Mouse (Mus musculus) intestine, embryonic 14.5 days (tissue): Measurements from ENCODE around the gene Rnft2. TPM values are rescaled to one million over a fixed set of nuclear protein-coding genes. Genes with fewer than 3 reads are reported as not detected.

ENCODE experiments used
- ATAC-seq: fragments of 200-750 bp; cut with Nextera tagmentation; replicated peaks from 2 replicates; pipeline ENCODE4 v1.8.0; 2017; ENCODE audit warnings: low read depth, moderate number of reproducible peaks, moderate TSS enrichment, moderate library complexity; ENCODE audit not compliant: low FRiP score, low TSS enrichment
- DNase-seq: peaks from one replicate; pipeline ENCODE4 v3.0.0-alpha.2; 2018; ENCODE audit warnings: low spot score
- H3K27ac ChIP-seq: fragments of 300-500 bp; sonication (generic); 2 replicates; pipeline ENCODE4 v1.5.1; 2014; ENCODE audit warnings: low read depth, mild to moderate bottlenecking, control low read depth
- H3K27me3 ChIP-seq: fragments of 300-500 bp; sonication (generic); replicated peaks from 2 replicates; pipeline ENCODE4 v1.6.1; 2014; ENCODE audit warnings: low read length, control low read depth; ENCODE audit not compliant: control insufficient read depth, insufficient read depth
- H3K36me3 ChIP-seq: fragments of 300-500 bp; sonication (generic); 2 replicates; pipeline ENCODE4 v1.6.1; 2014; ENCODE audit warnings: low read length, control low read depth; ENCODE audit not compliant: control insufficient read depth, insufficient read depth
- H3K4me1 ChIP-seq: fragments of 300-500 bp; sonication (generic); replicated peaks from 2 replicates; pipeline ENCODE4 v1.6.1; 2014; ENCODE audit warnings: low read length, control low read depth, mixed read lengths; ENCODE audit not compliant: control insufficient read depth, insufficient read depth
- H3K4me2 ChIP-seq: fragments of 300-500 bp; sonication (generic); 2 replicates; pipeline ENCODE4 v1.6.1; 2014; ENCODE audit warnings: low read length
- H3K4me3 ChIP-seq: fragments of 300-500 bp; sonication (generic); 2 replicates; pipeline ENCODE4 v1.5.1; 2014; ENCODE audit warnings: low read depth, low read length, control low read depth, mixed read lengths
- H3K9ac ChIP-seq: fragments of 300-500 bp; sonication (generic); 2 replicates; pipeline ENCODE4 v1.6.1; 2014; ENCODE audit warnings: mild to moderate bottlenecking, low read length
- H3K9me3 ChIP-seq: fragments of 300-500 bp; sonication (generic); 2 replicates; pipeline ENCODE4 v1.6.1; 2016; ENCODE audit warnings: low read length, control low read depth; ENCODE audit not compliant: control insufficient read depth
- WGBS: fragments of 180-500 bp; shearing (Covaris S2); extraction: QIAGEN DNeasy Blood & Tissue Kit; methylation state at CpG from one replicate; pipeline ENCODE4 v1.1.7; 2014; 5-methylcytosine and 5-hydroxymethylcytosine counted together
- polyA plus RNA-seq: library from polyadenylated mRNA; unstranded; fragments of >200 nt; fragmentation: Nextera tagmentation; extraction: Ambion mirVana; gene quantifications from 2 replicates; pipeline ENCODE4 v1.2.1, GENCODE M21; 2014

Rnft2 gene
- polyA plus RNA-seq, 1 experiment from 2014 or later = 2.5 TPM

GRCm38 (mm10) chr5:118164581-118164980 is 80.3 kb downstream of the Rnft2 start, which contains the start of gene Hrk:
Hrk (plus strand) TSS chr5:118164648.
- Histone ChIP-seq H3K27me3 (peaks cover 50% of the 10 kb centered on the region), H3K9ac (no peak within 1 kb of the TSS), H3K4me3 (no peak within 1 kb of the TSS), H3K4me2 (no peak within 1 kb of the TSS), H3K9me3 (no peaks in the 10 kb centered on the region), H3K27ac (no peak within 1 kb of the TSS), H3K36me3 (no peaks in the 10 kb centered on the region), H3K4me1 (peaks cover 4% of the 10 kb centered on the region; the same call in 1 of the 2 replicates)
- WGBS = 63% methylated on average over 12 of the region's 12 CpGs
- DNase-seq = no peak
- no peak for ATAC-seq

DNA sequence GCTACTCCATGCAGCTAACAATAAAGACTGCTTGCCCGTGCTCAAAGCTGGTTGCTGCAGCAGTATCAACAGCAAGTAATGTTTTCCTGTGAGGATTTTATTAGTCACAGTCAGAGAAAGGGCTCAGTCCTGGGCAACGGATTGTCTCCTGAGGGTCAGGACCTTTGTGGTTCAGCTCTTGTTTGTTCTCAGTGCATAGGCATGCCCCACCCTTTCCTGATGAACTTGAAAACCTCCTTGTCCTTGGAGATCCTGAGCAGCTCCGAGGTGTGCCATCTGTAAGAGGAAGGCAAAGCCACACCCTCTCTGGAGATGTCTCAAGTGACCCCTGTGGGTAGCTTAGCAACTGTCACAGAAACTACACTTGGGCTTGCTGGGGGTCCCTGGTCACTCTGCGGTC is 84.2 kb downstream of the Rnft2 start:
- 32% methylated on average over 4 of the region's 4 CpGs for WGBS
- Histone ChIP-seq H3K4me2 (no peak overlapping the region), H3K27me3 (peaks cover 16% of the 10 kb centered on the region), H3K4me3 (no peak overlapping the region), H3K9me3 (no peaks in the 10 kb centered on the region), H3K36me3 (no peaks in the 10 kb centered on the region), H3K27ac (no peak overlapping the region), H3K4me1 (no peaks in the 10 kb centered on the region), H3K9ac (no peak overlapping the region)
- DNase-seq = no peak
- ATAC-seq = no peak

- H3K27ac ChIP-seq = no peak overlapping the region
- no peak overlapping the region for H3K4me3 ChIP-seq
- DNase-seq (no peak), ATAC-seq (no peak; the same call in 1 of the 2 replicates)
- no peaks in the 10 kb centered on the region for H3K9me3 ChIP-seq
- WGBS = 17% methylated on average over 4 of the region's 4 CpGs
- 0 out of 2 replicates have a peak, but pooled peaks cover 3% of the 10 kb centered on the region for H3K36me3 ChIP-seq
- H3K4me1 ChIP-seq = peaks cover 15% of the 10 kb centered on the region
- no peak overlapping the region for H3K9ac ChIP-seq
- no peak overlapping the region for H3K4me2 ChIP-seq
- H3K27me3 ChIP-seq = no peaks in the 10 kb centered on the region
These were observed 87.9 kb downstream of the Rnft2 start for GRCm38 (mm10) chr5:118156976-118157375.

DNA sequence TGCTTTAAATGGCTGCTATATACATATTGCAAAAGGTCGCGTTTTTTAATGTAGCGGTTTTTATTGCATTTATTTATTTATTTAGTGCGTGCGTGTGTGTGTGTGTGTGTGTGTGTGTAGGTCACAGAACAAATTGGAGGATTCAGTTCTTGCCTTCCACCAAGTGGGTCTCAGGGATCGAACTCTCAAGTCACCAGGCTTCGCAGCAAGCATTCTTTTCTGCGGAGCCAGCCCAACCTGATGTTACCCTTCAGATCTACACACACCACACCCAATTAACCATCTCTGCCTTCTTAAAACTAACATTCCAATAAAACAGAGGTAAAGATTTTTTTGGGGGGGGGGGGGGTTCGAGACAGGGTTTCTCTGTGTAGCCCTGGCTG is 89.4 kb downstream of the Rnft2 start:
- Histone ChIP-seq H3K27me3 (no peaks in the 10 kb centered on the region), H3K4me3 (peak overlapping the region; percentile 84), H3K36me3 (0 out of 2 replicates have a peak, but pooled peaks cover 9% of the 10 kb centered on the region), H3K4me1 (peaks cover 15% of the 10 kb centered on the region), H3K9me3 (no peaks in the 10 kb centered on the region), H3K27ac (no peak overlapping the region), H3K9ac (peak overlapping the region; percentile 87; the same call in 1 of the 2 replicates), H3K4me2 (peak overlapping the region; percentile 63)
- DNase-seq (no peak), ATAC-seq (no peak)
- WGBS = 18% methylated on average over 8 of the region's 9 CpGs

DNA sequence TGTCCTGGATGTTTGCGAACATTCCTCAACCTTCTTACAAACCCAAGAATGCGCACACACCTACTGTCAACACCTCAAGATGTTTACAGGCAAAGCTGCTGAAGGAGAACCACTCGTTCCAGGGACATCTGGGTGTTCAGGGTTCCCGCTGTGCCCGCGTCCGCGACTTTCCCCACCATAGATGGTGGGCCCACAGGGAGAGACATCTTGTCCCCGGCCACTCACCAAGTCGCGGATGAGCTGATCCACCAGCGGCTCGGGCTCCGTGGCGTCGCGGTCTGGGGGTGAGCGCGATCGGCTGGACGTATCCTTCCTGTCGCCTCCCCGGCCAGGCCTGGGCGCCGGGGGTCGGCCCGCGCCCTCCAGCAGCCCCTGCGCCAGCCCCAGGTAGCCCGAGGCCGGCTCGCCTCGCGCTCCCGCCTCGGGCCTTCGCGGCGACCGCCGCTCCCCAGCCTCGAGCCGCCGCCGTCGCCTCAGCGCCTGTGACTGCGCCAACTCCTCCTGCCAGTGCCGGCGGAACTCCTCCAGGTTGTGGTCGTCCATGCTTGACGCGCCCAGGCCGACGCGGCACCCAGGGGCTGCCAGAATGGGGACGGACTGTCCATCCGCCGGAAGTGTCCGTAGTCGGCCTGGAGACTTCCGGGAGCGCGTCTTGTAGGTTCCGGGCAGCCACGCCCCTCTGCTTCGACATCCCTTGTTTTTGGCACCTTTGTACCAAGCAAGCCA is 89.9 kb downstream of the Rnft2 start, which contains the start of gene Fbxw8:
Gene Fbxw8 (minus strand): TSS at position 626 of the 726 bp plus-strand sequence.
- H3K9me3 ChIP-seq = no peaks in the 10 kb centered on the region
- DNase-seq (peak; percentile 96), ATAC-seq (peak; percentile 87)
- WGBS = under 1% methylated on average over 67 of the region's 67 CpGs
- H3K4me1 ChIP-seq = peaks cover 15% of the 10 kb centered on the region
- peak within 1 kb of the TSS; percentile 63 for H3K4me2 ChIP-seq
- no peaks in the 10 kb centered on the region for H3K27me3 ChIP-seq
- no peak within 1 kb of the TSS for H3K27ac ChIP-seq
- H3K4me3 ChIP-seq = peak within 1 kb of the TSS; percentile 84
- H3K9ac ChIP-seq = peak within 1 kb of the TSS; percentile 87
- 0 out of 2 replicates have a peak, but pooled peaks cover 13% of the 10 kb centered on the region for H3K36me3 ChIP-seq

GRCm38 (mm10) chr5:118149711-118150110 is 95.2 kb downstream of the Rnft2 start:
- H3K4me3 ChIP-seq = no peak overlapping the region
- ATAC-seq (no peak), DNase-seq (no peak)
- H3K9ac ChIP-seq = no peak overlapping the region
- H3K27me3 ChIP-seq = no peaks in the 10 kb centered on the region
- 0 out of 2 replicates have a peak, but pooled peaks cover 22% of the 10 kb centered on the region for H3K36me3 ChIP-seq
- WGBS = 72% methylated on average over 3 of the region's 3 CpGs
- H3K4me2 ChIP-seq = no peak overlapping the region
- H3K9me3 ChIP-seq = no peaks in the 10 kb centered on the region
- H3K4me1 ChIP-seq = peaks cover 15% of the 10 kb centered on the region
- H3K27ac ChIP-seq = no peak overlapping the region

DNA sequence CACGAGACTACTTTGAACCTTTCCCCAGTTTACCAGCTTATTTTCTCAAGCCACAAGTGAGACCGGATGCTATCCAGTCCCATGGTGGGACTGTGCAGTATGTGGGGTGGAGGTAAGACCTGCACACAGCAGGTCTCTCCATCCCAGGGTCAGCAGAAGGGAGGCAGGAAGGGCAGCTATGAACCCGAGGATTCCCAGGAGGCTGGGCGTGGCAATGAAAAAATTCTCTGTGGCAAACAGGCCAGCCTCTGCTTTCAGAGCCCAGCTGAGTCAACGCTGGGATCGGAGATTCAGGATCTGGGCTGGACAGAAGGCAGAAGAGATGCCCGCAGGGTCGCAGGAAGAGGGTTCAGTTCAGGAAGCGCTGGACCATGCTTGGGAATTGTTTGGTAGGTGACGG is 97.7 kb downstream of the Rnft2 start:
- no peak for DNase-seq

GRCm38 (mm10) chr5:118145999-118146679 is 98.8 kb downstream of the Rnft2 start:
- Histone ChIP-seq H3K9ac (no peak overlapping the region), H3K4me3 (no peak overlapping the region), H3K36me3 (peaks cover 36% of the 10 kb centered on the region), H3K27me3 (no peaks in the 10 kb centered on the region), H3K9me3 (no peaks in the 10 kb centered on the region), H3K4me2 (no peak overlapping the region), H3K27ac (no peak overlapping the region), H3K4me1 (no peaks in the 10 kb centered on the region)
- DNase-seq = no peak
- WGBS = 81% methylated on average over 15 of the region's 15 CpGs
- ATAC-seq = no peak

More for the DNA sequence above, 97.7 kb downstream of the Rnft2 start:
- Histone ChIP-seq H3K4me1 (no peaks in the 10 kb centered on the region), H3K4me3 (no peak overlapping the region), H3K36me3 (peaks cover 32% of the 10 kb centered on the region), H3K9me3 (no peaks in the 10 kb centered on the region), H3K4me2 (no peak overlapping the region), H3K27me3 (no peaks in the 10 kb centered on the region), H3K27ac (no peak overlapping the region), H3K9ac (no peak overlapping the region)
- no peak for ATAC-seq
- 81% methylated on average over 10 of the region's 10 CpGs for WGBS
